Mouse (Mus musculus) lung, postnatal 14 days (tissue): Measurements from ENCODE around the gene Sptbn2.
"Not testable (repeated sequence)": the region's sequence is repeated elsewhere in the genome, so short reads cannot be mapped to it uniquely, and the experiment has no call there.

ENCODE experiments used
- DNase-seq: peaks from one replicate; pipeline ENCODE4 v3.0.0; 2021

Gene Sptbn2

GRCm38 (mm10) chr19:4729186-4729585 lies 18.2 kb downstream of the Sptbn2 start:
- no peak for DNase-seq

GRCm38 (mm10) chr19:4733052-4733451 lies 22.1 kb downstream of the Sptbn2 start:
- no peak for DNase-seq

DNA sequence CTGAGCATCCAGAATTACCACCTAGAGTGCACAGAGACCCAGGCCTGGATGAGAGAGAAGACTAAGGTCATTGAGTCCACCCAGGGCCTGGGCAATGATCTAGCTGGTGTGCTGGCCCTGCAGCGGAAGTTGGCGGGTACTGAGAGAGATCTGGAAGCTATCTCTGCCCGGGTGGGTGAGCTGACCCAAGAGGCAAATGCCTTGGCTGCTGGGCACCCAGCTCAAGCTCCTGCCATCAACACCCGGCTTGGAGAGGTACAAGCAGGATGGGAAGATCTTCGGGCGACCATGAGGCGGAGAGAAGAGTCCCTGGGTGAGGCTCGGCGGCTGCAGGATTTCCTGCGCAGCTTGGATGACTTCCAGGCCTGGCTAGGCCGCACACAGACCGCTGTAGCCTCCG lies 26.9 kb downstream of the Sptbn2 start:
- no peak for DNase-seq

GRCm38 (mm10) chr19:4739053-4739452 lies 28.1 kb downstream of the Sptbn2 start:
- DNase-seq: no peak

DNA sequence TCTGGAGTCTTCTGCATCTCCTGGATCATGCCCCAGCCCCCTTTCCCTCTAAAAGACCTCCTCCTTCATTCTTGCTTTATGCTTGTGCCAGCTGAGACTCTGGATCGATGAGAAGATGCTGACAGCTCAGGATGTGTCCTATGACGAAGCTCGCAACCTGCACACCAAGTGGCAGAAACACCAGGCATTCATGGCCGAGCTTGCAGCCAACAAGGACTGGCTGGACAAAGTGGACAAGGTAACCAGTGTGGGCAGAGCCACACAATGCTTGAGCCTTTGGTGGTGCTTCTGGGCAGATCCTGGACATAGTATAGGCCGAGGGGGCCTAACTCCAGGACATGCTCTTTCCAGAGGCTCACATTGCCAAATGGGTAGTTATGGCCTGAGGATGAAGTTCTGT lies 28.8 kb downstream of the Sptbn2 start:
- no peak for DNase-seq

- no peak for DNase-seq
These were observed 30.5 kb downstream of the Sptbn2 start for GRCm38 (mm10) chr19:4741482-4741881.

GRCm38 (mm10) chr19:4742229-4742628 lies 31.3 kb downstream of the Sptbn2 start:
- DNase-seq: no peak

GRCm38 (mm10) chr19:4743524-4743923 lies 32.6 kb downstream of the Sptbn2 start:
- peak; percentile 51 for DNase-seq

DNA sequence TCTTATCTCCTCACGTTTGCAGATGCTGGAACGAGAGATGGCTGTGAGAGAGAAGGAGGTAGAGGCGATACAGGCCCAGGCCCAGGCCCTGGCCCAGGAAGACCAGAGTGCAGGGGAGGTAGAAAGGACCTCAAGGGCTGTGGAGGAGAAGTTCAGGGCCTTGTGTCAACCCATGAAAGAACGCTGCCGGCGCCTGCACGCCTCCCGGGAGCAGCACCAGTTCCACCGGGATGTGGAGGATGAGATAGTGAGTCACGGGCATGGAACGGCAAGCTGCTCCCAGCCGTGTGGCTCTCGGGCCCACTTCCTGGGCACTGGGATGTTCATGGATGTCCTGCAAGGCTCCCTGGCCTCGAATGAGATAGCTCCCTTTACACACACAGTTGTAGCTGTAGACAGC lies 33.1 kb downstream of the Sptbn2 start:
- no peak for DNase-seq

DNA sequence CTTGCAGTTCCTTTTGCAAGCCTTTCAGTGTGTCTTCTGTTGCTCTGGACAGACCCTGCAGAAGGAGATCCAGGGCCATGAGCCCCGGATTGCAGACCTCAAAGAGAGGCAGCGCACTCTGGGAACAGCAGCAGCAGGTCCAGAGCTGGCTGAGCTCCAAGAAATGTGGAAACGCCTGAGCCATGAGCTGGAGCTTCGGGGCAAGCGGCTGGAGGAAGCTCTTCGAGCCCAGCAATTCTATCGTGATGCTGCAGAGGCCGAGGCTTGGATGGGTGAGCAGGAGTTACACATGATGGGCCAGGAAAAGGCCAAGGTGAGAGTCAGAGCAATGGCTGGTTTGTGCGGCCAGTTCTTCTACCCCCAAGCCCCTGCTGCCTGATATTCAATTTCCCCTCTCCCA lies 34.1 kb downstream of the Sptbn2 start:
- peak; percentile 31 for DNase-seq

DNA sequence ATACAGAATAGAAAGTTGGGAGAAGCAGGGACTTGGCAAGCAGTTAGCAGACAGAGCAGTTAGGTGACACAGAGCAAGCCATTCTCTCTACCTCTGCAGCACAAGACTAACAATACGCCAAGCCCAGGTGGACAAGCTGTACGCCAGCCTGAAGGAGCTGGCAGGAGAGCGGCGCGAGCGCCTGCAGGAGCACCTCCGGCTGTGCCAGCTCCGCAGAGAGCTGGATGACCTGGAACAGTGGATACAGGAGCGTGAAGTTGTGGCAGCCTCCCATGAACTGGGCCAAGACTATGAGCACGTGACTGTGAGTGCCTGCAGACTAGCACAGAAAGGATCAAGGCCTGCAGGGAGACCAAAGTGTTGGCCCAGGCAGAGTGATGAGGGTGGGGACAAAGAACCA lies 34.7 kb downstream of the Sptbn2 start:
- DNase-seq: no peak

DNA sequence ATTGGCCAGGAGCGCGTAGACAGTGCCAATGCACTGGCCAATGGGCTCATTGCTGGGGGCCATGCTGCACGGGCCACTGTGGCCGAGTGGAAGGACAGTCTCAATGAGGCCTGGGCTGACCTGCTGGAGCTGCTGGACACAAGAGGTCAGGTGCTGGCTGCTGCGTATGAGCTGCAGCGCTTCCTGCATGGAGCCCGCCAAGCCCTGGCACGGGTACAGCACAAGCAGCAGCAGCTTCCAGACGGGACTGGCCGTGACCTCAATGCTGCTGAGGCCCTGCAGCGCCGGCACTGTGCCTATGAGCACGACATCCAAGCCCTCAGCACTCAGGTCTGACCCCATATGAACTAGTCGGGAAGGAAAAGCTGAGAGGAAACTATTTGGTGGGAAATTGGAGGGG lies 35.6 kb downstream of the Sptbn2 start:
- no peak for DNase-seq

DNA sequence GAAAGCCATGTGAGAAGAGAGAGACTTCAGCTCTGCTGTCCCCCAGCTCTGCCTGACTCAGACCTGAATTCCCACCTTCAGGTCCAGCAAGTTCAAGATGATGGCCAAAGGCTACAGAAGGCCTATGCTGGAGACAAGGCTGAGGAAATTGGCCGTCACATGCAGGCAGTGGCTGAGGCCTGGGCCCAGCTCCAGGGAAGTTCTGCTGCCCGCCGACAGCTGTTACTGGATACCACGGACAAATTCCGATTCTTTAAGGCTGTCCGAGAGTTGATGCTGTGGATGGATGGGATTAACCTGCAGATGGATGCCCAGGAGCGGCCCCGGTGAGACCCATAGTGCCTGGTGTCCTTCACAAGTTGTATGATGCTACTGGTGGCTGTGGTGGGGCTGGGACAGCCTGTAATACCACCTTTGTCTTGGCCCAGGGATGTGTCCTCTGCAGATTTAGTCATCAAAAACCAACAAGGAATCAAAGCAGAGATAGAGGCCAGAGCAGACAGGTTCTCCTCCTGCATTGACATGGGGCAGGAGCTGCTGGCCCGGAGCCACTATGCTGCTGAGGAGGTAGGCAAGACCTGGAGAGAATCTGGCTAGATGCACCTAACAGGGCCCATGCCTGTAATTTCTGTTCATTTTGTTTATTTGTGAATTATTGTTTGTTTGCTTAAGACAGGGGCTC lies 36.8 kb downstream of the Sptbn2 start:
- no peak for DNase-seq

DNA sequence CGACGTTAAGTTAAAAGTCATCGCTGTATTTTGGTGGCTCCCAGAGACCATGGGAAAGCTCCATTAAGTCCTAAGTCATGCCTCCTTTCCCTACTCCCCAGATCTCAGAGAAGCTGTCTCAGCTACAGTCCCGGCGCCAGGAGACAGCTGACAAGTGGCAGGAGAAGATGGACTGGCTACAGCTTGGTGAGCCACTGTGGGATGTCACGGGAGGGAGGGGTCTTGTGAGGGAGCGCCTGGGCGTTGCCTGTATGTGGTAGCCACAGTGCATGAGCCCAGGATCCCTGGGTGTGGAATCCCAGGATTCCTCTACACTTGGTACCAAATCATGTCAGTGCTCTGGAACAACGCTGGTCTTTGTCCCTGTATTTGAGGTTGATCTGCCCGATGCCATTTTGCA lies 37.5 kb downstream of the Sptbn2 start:
- no peak for DNase-seq

DNA sequence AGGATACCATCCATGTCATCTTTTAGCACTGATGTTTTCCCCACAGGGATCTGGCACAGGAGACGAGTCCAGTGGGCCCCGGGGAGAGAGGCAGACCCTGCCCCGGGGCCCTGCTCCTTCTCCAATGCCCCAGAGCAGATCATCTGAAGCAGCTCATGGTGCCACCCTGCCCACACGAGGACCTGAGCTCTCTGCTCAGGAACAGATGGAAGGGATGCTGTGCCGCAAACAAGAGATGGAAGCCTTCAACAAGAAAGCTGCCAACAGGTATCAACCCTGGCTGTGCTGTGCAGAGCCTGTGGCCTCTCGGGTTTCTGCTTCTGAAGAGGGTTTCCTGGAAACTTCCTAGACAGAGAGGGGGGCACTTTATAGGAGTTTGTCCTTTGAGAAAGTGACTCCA lies 39.0 kb downstream of the Sptbn2 start:
- DNase-seq: no peak

DNA sequence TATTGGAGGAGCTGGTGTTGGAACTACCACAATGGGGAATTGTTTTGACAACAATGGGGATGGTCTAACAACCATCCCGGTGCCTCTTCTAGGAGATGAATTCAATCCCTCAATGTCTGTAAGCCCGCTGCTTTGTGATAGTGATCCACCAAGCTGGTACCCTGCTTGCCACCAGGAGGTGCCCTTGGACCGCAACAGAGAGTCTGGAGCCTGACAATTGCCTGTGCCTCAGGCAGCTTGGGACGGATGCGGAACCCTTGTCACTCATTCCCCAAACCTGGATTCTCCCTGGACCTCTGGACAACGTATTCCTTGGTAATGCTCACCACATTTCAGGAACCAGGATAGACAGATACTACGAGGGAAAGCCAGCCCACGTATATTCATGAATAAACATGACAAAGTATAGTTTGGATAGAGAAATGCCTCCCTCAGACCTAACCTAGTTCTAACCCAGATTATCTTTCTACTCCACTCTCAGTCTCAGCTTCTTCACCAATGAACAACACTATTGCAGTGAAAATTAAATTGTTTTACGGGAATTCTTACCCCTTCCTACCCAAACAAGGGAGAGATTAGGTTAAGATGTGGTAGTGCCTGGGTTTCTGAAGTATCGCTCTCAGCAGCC lies 44.7 kb downstream of the Sptbn2 start:
- peak; percentile 93 for DNase-seq

DNA sequence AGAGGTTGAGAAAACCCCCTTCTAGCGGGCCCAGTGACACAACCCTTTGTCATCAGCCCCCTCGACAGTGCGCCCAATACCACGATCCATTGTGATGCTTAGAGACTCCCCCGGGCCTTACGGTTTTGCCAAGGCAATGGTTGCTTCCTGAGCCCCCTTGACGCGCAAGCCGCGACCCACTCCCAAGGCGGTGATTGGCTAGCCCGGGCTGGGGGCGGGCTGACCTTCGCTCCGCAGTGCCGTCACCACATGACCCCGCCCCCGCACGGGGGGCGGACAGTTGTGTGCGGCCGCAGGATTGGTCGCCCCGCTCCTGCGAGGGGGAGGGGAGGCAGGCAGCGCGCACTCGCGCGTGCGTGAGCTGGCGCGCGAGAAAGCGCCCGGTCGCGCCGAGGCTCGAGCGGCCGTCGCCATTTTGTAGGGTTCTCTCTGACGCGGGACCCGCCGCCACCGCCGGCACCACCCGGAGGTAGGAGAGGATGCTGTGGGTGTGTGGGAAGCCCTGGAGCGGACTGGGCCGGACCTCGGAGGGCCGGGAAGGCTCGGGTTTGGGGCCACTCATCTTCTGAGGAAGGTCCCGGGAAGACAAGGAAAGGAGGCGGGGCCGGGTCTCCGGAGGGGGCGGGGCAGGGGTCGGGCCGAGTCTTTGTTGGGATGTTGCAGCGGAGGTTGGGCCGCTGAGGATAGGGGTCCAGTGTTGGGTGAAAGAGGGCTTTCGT lies 45.4 kb downstream of the Sptbn2 start, which contains the start of gene Rbm4b:
Gene Rbm4b, plus strand, starts transcription at position 305 of the 719 bp plus-strand sequence.
- DNase-seq: peak; percentile 96

- no peak for DNase-seq
These were observed 46.0 kb downstream of the Sptbn2 start for GRCm38 (mm10) chr19:4756921-4757320.

DNA sequence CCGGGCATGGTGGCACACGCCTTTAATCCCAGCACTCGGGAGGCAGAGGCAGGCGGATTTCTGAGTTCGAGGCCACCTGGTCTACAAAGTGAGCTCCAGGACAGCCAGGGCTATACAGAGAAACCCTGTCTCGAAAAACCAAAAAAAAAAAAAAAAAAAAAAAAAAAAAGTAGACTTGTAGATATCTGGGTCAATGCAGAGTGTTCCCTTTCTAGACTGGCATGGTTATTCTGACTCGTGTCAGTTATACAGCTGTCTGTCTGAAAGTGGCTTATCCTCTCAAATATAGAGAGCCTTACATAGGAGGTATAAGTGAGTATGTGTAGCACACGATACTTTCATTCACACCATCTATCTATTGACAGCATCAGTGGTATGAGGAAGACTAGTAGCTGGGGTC lies 49.6 kb downstream of the Sptbn2 start:
- DNase-seq: not testable (repeated sequence)

GRCm38 (mm10) chr19:4762876-4763275 lies 51.9 kb downstream of the Sptbn2 start:
- DNase-seq: peak; percentile 14

GRCm38 (mm10) chr19:4767507-4768148 lies 56.7 kb downstream of the Sptbn2 start:
- DNase-seq: no peak

GRCm38 (mm10) chr19:4772785-4773184 lies 61.8 kb downstream of the Sptbn2 start:
- DNase-seq: no peak

- DNase-seq: no peak
These were observed 71.9 kb downstream of the Sptbn2 start for GRCm38 (mm10) chr19:4782891-4783290.

DNA sequence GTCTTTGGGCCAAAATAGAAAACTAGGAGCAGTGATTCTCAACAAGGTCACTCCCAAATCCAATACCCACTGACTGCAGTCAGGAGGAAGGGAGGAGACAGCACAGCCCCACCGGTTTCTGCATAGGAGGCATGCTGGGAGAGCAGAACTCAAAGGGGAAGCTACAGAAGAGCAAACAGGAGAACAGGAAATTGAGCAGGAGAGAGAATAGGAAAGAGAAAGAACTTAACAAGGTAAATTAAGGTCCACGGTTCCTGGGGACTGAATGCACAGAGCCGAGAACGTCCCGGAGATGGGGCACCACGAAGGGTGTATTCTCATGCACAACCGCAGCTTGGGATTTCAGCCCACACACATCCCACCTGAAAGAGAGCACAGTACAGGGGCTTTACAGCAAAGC lies 74.2 kb downstream of the Sptbn2 start:
- no peak for DNase-seq
